Mouse (Mus musculus) heart, postnatal 10 days (tissue): ENCODE measurements around the gene Pzp. TPM values are rescaled to one million over a fixed set of nuclear protein-coding genes. Genes with fewer than 3 reads are reported as not detected.
A peak's percentile ranks its signal among the peaks of the same experiment; 100 is the strongest.

Source experiments
- DNase-seq, 2 experiments: peaks; one replicate each; pipeline ENCODE4 v3.0.0; 2021
- intact Hi-C: fragments of 180-260 bp; cut with DNase I; formaldehyde crosslinking; loops from one replicate; pipeline ENCODE4 v1.15.1; 2025
- total RNA-seq, 2 experiments: library from RNA; stranded (reverse); gene quantifications; 2 replicates each; pipeline ENCODE4 v1.2.3; 2021

Gene Pzp
- total RNA-seq, 2 experiments from 2014 or later = 0.50 to 1.3 TPM

DNA sequence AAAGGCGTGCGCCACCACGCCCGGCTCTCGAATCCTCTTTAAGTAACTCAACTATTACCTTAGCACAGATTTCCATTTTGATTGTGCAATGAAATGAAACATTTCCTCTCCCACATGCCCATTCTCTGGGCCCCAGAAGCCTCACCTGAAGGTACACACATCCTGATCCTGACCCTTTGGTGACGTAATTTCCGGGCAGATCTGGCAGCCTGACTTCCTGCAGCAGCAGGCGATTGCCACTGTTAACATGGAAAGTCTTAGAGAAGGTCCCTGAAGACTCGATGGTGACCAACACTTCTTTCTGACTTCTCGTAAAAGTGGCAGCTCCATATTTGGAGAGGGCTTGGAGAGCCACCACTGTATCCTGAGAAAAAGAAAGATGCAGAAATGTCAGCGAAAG is 38.8 kb downstream of the Pzp start:
- intact Hi-C loops = no loop called here
- no peak for DNase-seq

DNA sequence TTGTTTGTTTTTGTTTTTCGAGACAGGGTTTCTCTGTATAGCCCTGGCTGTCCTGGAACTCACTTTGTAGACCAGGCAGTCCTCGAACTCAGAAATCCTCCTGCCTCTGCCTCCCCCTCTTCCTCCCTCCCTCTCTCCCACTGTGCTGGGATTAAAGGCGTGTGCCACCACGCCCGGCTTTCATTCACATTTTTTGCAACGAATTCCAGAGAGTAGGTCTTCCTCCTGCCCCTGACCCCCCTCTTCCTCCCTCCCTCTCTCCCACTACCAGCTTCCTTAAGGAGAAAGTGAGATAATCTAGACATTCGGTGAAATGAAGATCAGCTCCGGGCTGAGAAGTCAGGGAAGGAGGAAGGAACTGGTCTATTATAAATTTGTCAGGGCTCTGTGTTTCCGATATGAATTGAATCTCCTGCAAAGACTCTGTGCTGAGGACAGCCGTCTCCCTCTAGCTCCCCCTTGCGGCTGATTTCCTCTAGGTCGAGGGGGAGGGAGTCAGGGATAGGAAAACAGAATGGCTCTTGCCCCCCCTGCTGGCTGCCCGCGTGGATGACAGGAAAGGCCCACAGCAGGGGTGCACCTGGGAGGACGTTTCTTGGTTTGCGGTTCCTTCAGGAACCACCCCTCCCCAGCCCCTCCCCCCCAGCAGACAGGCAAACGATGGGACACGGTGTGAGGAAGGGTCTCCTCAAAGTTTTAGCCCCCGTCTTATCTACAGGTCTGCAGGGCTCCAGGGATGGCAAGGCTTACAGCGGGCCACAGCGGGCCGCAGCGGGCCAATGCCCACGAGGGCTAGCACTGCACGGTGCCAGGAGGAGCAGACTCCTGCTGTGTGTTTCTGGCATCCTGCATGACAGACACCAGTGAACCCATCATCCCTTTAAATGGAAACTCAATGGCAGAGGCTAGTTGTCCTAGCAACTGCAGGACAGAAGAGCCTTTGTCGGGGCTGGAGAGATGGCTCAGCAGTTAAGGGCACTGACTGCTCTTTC is 46.8 kb downstream of the Pzp start:
- peak; percentile 95 to 99 for DNase-seq
- intact Hi-C loops = loop anchor here (1.0 to 5.0 kb wide), 4 partner anchors 33 to 247 kb away; partner anchors contain the start of gene Fkbp4

DNA sequence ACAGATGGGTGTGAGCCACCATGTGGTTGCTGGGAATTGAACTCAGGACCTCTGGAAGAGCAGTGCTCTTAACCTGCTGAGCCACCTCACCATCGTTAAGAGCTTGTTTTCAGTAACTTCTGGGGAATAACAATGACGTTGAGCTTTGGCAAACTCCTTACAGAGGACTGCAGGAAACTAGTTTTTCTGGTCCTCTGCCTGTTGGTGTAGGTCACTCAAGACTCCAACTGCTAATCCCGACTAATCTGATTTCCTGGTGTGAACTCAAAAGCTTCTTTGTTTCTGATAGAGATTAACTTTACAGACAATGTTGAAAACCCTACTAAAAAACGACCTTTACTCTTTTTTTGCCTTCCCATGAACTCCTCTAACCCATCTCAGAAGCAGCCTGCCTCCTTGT is 49.0 kb downstream of the Pzp start:
- DNase-seq = no peak
- intact Hi-C loops = loop anchor here (5.0 kb wide), 2 partner anchors 40 to 245 kb away; partner anchors contain the start of gene Fkbp4

DNA sequence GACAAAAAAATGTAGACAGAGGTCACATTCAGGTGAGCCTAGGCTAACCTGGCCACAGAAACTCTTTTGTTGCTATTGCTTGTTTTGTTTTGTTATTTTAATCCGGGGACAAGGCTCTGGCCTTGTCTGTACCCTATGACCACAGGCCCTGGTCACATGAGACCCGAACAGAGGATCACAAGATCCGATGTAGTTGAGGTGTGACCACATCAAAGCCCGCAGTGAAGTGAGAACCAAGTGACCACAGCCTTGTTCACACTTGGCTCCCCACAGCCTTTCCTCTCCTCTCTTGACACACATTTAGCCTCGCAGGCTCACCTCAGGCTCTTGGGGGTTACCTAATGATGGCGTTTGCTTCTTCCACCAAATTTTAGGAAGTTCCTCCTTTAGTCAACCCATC is 52.4 kb downstream of the Pzp start:
- no peak for DNase-seq
- intact Hi-C loops = no loop called here

DNA sequence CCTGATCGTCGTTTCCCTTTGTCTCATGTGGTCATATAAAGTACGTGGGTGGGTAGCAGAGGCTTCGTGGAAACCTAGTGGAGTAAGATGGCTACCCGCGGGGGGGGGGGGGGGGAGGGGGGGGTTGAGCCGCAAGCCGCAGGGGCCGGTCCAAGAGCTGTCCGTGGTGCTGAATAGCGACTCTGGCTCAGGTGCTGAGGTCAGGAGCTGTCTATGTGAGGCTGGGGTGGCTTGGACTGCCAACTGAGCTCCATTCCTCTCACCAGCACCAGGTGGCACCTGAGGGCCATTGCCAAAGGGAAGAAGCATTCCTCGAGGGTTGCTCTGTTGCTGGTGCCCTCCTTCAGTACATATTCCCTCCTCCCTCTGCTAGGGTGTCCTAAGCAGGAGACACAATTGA is 57.1 kb downstream of the Pzp start:
- intact Hi-C loops = no loop called here
- peak; percentile 62 to 73 for DNase-seq

DNA sequence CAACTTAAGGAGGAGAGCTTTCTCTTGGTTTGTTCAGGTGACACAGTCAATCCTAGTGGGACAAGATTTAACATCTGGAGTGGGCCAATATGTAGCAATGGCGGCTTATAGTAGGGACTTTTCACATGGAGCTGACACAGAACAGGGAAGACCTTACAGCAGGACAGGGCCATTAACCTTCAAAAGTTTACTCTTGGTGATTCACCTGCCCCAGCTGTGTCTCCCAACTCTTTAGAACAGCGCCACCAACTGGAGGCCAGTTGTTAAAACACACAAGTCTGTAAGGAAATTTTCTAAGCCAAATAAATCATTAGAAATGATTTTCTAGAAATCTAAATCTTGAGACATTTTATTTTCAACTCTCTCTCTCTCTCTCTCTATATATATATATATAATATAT is 59.2 kb downstream of the Pzp start:
- DNase-seq = peak in 1 of 2 experiments; percentile 12
- intact Hi-C loops = no loop called here

DNA sequence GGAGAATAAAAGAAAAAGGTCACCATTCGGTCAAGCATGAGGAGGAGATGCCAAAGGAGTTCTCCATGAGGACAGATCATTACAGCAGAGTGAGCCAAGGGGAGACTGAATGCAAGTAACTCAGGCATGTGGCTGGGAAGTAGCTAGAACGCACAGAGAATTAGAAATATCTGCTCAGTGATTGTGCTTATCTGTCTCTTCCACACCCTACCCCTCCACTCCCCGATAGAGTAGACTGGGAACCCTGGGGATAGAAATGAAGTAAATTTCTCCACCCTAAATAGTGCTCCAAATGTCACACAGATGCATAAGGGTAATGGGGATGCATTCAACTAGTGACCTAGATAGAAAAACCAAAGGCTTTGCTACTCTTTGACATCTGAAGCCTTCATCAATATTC is 60.0 kb downstream of the Pzp start:
- intact Hi-C loops = no loop called here

DNA sequence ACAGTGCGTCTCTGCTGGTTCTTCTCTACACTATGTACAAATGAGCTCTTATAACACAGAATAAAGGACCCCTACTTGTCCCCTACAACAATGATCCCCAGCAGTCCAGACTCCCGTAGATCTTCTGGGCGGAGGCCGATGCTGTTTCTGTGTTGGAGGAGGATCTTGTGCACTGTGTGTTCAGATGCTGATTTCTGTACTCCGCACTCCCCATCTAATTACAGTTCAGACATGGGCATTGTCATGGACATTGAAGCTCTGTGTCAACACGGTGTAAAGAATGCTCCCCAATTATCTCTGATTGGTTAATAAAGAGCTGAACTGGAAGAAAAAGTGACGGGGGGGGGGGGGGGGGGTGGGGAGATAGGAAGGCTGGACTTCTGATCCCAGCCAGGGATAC is 60.5 kb downstream of the Pzp start:
- intact Hi-C loops = no loop called here
- no peak for DNase-seq

More for the DNA sequence above, 60.0 kb downstream of the Pzp start:
- DNase-seq = no peak

DNA sequence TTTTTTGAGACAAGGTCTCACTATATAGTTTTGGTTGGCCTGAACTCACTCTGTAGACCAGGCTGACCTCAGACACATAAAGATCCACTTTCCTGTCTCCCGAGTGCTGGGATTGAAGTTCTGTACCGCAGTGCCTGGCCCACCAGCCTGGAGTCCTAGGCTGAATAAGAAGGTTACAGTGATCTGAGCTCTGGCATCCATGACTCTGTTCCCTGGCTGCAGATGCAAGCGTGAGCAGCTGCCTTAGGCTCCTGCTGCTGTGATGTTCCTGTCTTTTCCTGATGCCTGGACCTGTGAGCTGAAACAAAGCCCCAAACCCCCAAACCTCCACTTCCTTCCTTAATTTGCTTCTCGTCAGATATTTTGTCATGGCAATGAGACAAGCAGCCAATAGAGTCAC is 61.5 kb downstream of the Pzp start:
- no peak for DNase-seq
- intact Hi-C loops = no loop called here

DNA sequence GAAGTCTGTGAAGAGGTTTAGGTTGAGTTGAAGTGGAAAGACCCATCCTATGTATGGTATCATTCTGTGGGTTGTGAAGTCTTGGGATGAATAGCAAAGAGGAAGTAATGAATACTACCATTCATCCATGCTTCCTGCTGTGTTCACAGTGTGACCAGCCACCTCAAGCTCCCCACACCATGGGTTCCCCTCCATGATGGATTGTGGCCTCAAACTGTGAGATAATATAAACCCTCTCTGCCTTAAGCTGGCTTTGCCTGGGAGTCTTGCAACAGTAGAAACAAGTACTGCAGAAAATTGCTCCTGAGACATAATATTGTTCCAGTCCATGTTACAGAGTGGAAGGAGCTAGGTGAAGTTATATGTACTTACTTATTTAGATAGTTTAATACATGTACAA is 64.9 kb downstream of the Pzp start:
- no peak for DNase-seq
- intact Hi-C loops = no loop called here

DNA sequence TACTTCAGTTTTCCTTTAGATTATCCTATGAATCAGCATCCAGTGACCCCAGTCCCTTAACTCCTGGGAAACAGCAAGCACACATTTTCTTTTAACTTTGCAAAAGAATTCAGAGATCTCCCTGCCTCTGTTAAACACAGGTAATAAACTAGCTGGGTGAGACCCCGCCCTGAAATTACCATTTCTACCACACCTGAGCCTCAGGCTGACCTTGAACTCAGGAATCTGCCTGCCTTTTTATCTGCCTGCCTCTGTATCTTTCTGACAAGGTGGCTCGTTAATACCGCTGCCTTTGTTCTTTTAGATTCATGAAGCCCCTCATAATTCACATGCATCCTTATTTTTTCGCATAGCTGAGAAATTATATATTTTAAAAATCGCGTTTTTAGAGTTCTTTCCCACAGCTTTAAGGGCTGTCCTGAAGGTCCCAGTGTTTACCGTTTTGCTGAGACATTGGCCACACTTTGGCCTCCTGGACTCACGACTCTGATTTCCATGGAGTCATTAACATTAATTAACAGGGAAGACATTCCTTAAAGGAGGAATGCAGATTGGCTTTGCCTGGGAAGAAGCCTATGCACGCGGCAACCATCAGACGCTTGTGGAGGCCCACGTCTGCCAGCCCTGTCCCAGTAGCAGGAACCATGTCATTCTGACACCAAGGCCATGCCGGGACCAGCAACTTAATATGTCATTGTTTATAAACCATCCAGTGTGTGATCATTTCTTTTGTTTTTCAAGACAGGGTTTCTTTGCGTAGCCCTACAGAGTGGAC is 65.6 kb downstream of the Pzp start:
- no peak for DNase-seq
- intact Hi-C loops = no loop called here

DNA sequence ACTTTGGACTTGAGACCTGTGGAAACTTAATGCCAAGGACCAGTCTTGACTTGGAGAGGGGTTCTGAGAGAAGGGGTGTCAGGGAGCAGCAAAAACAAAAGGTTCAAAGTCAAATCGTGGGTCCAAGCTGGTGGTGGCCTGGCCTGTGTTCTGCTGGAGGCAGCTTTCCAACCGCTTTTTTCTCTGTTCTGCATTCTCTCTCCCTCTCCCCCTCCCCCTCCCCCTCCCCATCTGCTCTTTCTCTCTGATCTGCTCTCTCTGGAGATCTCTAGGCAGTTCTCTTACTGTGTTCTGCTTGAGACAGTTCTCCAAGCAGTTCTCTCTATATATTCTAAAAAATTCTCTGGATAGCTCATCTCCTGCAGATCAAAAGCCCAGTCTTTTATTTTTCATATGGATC is 66.2 kb downstream of the Pzp start:
- intact Hi-C loops = no loop called here
- DNase-seq = no peak

DNA sequence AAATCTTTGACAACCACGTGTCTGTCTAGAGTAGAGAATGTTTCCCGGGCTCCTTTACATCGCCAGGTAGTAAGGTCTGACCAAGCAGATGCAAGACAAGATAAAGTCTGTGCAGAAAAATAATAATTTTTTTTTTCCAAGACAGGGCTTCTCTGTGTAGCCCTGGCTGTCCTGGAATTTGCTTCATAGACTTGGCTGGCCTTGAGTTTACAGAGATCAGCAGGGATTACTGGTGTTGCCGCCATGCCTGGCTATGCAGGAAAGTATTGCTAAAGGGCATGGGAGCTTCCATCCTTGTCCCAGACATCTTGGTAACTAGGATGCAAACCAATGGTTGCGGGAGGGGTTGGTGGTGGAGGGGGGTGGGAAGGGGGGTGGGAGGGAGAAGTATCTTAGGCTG is 69.3 kb downstream of the Pzp start:
- no peak for DNase-seq
- intact Hi-C loops = no loop called here

DNA sequence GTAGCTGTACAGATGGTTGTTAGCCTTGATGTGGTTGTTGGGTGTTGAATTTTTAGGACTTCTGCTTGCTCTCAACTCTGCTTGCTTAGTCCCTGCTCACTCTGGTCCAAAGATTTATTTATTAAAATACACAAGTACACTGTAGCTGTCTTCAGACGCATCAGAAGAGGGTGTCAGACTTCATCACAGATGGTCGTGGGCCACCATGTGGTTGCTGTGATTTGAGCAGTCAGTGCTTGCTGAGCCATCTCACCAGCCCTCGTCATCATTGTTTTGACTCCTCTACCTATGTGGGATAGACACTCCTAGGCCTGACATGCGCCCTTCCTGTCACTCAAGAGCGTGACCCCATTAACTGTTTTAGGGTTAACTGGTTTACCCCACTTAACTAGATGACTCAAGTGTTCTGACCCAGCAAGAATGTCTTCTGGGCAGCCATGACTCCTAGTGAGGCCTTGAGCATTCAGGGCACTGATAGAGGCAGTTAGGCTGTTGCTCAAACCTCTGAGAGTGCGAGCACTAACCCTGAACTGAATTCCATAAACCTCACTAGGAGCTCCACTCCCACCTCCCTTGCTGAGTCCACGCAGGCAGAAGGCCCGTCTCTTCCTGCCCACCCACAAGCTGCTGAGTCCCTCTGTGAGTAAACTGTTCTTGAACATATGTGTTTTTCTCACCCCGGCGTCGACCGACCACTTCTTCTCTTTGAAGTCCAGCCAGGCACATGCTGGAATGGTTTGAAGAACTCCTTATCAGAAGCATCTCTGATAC is 70.5 kb downstream of the Pzp start:
- DNase-seq = no peak

DNA sequence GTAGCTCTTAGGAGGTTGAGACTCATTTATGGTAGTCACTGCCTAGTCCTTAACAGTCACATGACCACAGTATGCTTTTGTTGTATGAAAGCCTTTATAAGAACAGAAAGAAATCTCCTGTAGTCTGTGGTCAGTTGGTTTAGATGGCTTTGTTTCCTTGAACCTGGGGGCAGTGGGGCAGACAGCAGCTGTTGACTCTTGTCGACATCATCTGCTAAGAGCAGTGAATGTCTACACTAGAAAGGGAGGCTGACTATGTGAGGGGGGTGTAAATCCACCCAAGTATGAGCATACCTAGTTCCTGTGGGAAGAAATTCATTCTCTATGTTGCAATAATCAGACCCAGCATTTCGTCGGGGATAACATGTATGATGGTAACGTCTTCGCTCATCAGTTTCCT is 79.5 kb downstream of the Pzp start:
- no peak for DNase-seq
- intact Hi-C loops = no loop called here

More for the DNA sequence above, 70.5 kb downstream of the Pzp start:
- intact Hi-C loops = no loop called here

DNA sequence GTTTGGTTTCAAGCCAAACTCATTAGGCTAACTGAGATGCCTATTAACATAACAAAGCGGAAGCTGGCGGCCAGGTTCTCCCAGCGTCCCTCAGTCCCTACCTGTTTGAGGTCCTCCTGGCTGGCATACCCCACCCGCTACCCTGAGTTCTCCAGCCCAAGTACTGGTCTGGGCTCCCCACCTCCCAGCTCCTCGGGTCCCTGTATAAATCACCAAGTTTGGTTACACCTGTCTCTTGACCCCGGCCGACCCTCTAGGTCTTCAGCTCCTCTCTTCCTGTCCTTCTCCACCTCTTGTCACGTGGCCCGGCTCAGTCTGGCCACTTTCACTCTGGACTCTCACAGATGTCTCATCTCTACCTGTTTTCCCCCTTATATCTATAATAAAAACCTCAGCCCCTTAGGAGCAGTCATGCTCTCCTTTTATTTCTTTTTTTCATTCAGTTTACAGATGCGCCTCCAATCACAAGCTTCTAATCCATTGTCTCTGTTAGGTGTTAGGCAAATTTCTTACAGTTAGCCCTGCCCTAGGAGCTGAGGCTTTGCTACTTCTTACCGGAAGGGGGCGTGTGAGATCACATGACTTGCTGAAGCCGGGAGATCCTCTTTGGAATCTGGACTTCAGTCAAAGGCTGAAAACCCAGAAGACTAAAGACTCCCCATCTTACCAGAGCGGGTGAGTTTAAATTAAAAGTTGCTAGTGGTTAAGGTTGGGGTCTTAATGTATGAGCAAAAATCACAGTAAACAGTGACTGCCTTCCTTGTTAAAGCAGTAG is 80.6 kb downstream of the Pzp start:
- intact Hi-C loops = loop anchor here (1.0 kb wide), 1 partner anchor 33 kb away; no protein-coding TSS in a partner anchor
- DNase-seq = peak; percentile 67 to 80

DNA sequence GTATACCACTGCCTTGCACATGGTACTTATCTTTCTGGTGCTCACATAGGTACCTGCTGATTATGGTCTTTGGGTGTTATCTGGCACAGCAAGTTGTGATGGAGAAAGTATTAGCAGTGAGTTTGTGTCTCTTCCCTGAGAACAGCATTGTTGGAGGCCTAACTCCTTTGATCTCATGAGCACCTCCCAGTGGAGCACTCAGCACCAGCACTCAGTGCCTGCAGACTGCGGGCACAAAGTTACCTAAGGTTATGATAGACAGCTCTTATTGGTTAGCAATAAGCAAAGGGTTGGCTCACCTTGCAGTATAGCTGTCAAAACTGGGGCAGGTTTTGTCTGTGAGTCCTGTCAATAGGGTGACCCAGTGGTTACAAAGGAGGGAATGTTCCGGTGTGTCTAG is 86.3 kb downstream of the Pzp start:
- intact Hi-C loops = no loop called here
- no peak for DNase-seq

DNA sequence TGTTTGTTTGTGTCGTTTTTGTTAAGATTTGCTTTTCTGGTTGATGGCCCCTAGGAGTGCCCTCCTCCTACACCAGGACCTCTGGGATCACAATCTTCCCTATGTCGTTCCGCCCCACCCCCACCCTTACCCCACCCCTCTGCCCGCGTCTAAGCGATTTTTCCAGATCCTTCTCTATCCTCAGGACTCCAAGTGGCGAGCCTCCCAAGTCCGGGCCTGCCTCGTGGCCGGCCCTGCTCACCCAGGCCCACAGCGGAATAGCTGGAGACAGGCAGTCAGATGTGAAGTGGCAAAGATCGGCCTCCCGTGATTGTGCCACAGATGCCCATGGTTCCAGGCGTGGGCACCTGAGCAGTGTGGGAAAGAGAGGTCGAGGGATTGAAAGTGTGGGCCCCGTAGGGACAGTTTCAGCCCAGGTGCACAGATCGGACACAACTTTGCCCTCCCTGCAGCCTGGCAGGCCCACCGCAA is 87.6 kb downstream of the Pzp start:
- DNase-seq = no peak
- intact Hi-C loops = loop anchor here (5.0 to 10.0 kb wide), 2 partner anchors 38 to 326 kb away; no protein-coding TSS in a partner anchor

DNA sequence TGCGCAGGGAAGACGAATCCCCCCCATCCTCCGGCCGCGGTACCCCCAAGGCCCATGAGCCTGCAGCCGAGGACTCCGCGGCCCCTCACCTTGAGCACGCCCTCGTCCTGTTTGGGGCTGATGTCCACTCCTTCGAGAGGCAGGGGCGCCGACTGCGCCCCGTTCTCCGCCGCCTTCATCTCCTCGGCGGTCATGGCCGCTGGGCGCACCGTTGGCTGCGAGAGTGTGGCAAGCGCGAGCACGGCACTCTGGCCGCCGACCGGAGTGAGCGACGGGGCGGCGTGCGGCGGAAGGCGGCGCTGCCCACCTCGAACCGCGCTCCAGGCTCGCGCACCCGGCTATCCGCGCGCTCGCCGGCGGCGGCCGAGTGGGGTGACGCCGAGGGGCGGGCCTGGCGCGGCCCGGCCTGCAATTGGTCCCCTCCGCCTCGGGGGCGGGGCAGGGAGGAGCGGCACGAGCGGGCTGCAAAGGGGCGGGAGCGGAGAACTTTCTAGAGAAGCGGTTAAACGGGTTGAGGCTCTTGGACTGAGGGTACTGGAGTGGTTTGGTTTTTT is 88.1 kb downstream of the Pzp start, which contains the start of gene Fkbp4:
Gene Fkbp4, minus strand, starts transcription at position 361 of the 554 bp plus-strand sequence.
- intact Hi-C loops = loop anchor here (5.0 to 10.0 kb wide), 2 partner anchors 39 to 326 kb away; no protein-coding TSS in a partner anchor
- DNase-seq = peak; percentile 95
